Mouse (Mus musculus): ENCODE measurements around the gene Atp5b.

DNA sequence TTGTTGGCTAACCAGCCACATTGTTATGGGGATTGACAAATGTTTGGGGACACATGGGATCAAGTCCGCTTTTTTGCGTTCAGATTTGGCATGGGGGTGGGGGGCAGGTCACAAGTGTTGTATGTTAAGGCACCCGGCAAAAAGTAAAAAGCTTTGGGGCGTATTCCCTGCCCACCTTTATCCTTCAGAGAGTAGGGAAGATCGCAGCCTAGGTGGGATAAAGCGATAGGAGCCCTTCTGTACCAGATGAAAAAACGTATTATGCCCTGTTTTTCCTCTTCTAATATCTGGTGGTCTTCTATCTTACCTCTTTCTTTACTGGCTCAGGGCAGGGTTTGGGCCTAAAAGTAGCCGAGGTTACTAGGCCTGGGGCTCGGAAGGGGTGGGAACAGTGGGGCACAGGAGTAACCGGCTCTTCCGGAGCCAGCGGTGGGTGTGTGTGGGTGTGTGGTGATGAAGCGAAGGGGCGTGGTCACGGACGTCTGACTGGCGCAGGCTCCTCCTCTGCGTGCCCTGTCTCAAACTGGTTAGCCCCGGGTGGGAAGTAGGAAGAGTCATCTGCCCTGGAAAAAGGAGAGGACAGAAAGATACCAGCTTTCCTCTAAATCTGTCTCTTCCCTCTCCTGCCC lies 11.4 kb downstream of the Atp5b start:
- TF ChIP-seq CTCF (conservative IDR thresholded peaks at IDR 0.05; ENCODE audit: low read length) (no peak), POU5F1 (IDR thresholded peaks at IDR 0.05; ENCODE audit: borderline replicate concordance, low read length) (no peak)

Data from E14TG2a.4 (cell line).